Mouse (Mus musculus): ENCODE data around the gene Sardh.

Sardh gene

GRCm38 (mm10) chr2:27248211-27248610 lies at the start of gene Sardh:
Sardh (minus strand) TSS chr2:27248337.
- peak; percentile 76 for DNase-seq

- no peak for DNase-seq
Observed at GRCm38 (mm10) chr2:27296656-27297406, 48.7 kb upstream of the Sardh start.

GRCm38 (mm10) chr2:27294777-27295176 lies 46.6 kb upstream of the Sardh start:
- DNase-seq, result no peak

- peak; percentile 83 for DNase-seq
Observed at GRCm38 (mm10) chr2:27289019-27289418, 40.9 kb upstream of the Sardh start.

GRCm38 (mm10) chr2:27286971-27287710 lies 39.0 kb upstream of the Sardh start:
- no peak for DNase-seq

- DNase-seq, result peak; percentile 59
Observed at GRCm38 (mm10) chr2:27284441-27284840, 36.3 kb upstream of the Sardh start.

- no peak for DNase-seq
Observed at GRCm38 (mm10) chr2:27281771-27282170, 33.6 kb upstream of the Sardh start.

- peak; percentile 76 for DNase-seq
Observed at GRCm38 (mm10) chr2:27280920-27281611, 32.9 kb upstream of the Sardh start.

- no peak for DNase-seq
Observed at GRCm38 (mm10) chr2:27278859-27279258, 30.7 kb upstream of the Sardh start.

GRCm38 (mm10) chr2:27268325-27268724 lies 20.2 kb upstream of the Sardh start:
- no peak for DNase-seq

- DNase-seq, result no peak
Observed at GRCm38 (mm10) chr2:27265819-27266218, 17.7 kb upstream of the Sardh start.

- DNase-seq, result peak; percentile 44
Observed at GRCm38 (mm10) chr2:27262984-27263383, 14.8 kb upstream of the Sardh start.

- no peak for DNase-seq
Observed at GRCm38 (mm10) chr2:27251434-27251833, 3.3 kb upstream of the Sardh start.

GRCm38 (mm10) chr2:27247487-27247863 lies 662 bp downstream of the Sardh start:
- no peak for DNase-seq

GRCm38 (mm10) chr2:27246712-27247486 lies 1.2 kb downstream of the Sardh start:
- peak; percentile 92 for DNase-seq

GRCm38 (mm10) chr2:27245947-27246346 lies 2.2 kb downstream of the Sardh start:
- no peak for DNase-seq

GRCm38 (mm10) chr2:27237342-27237741 lies 10.8 kb downstream of the Sardh start:
- peak; percentile 70 for DNase-seq

- no peak for DNase-seq
Observed at GRCm38 (mm10) chr2:27235729-27236128, 12.4 kb downstream of the Sardh start.

- no peak for DNase-seq
Observed at GRCm38 (mm10) chr2:27232376-27232775, 15.8 kb downstream of the Sardh start.

GRCm38 (mm10) chr2:27229481-27230105 lies 18.5 kb downstream of the Sardh start:
- DNase-seq, result no peak

GRCm38 (mm10) chr2:27228809-27229480 lies 19.2 kb downstream of the Sardh start:
- DNase-seq, result no peak

GRCm38 (mm10) chr2:27226572-27226971 lies 21.6 kb downstream of the Sardh start:
- DNase-seq, result no peak
